Mouse (Mus musculus) spleen, embryonic (tissue): ENCODE results near the gene Dpep1.
"Not testable (repeated sequence)": the region's sequence is repeated elsewhere in the genome, so short reads cannot be mapped to it uniquely, and the experiment has no call there.

Experiments used
- CTCF ChIA-PET: fragments of 350-600 bp; sonication (Branson Sonifier 250); formaldehyde crosslinking; loops from one replicate; lab custom pipeline; 2022; lab: Charles Lee

The Dpep1 gene

GRCm38 (mm10) chr8:123211876-123212275 lies 25.8 kb downstream of the Dpep1 start:
- CTCF ChIA-PET, result interaction anchor here (1.5 kb wide), 1 partner anchor 12 kb away, joined by 4 read pairs; the partner anchor contains the start of gene Cdk10

- CTCF ChIA-PET, result interaction anchor here (1.5 kb wide), 1 partner anchor 12 kb away, joined by 4 read pairs; the partner anchor contains the start of gene Cdk10
Observed at GRCm38 (mm10) chr8:123212321-123213117, 26.5 kb downstream of the Dpep1 start, which contains the start of the genes Chmp1a and Spata33. Chmp1a (minus strand) TSS chr8:123212763. Spata33 (plus strand) TSS chr8:123212832.

GRCm38 (mm10) chr8:123213118-123213772 lies 27.2 kb downstream of the Dpep1 start:
- CTCF ChIA-PET, result interaction anchor here (1.5 kb wide), 1 partner anchor 11 kb away, joined by 4 read pairs; the partner anchor contains the start of gene Cdk10

GRCm38 (mm10) chr8:123215430-123215829 lies 29.4 kb downstream of the Dpep1 start:
- CTCF ChIA-PET, result no interaction called here

GRCm38 (mm10) chr8:123220917-123221316 lies 34.9 kb downstream of the Dpep1 start:
- CTCF ChIA-PET, result interaction anchor here (0.7 kb wide), 2 partner anchors 26 to 206 kb away, joined by 4 to 6 read pairs; no protein-coding TSS in a partner anchor

- CTCF ChIA-PET, result interaction anchor here (1.2 to 1.5 kb wide), 2 partner anchors 10 to 12 kb away, joined by 3 to 4 read pairs; partner anchors contain the start of genes Chmp1a and Spata33
Observed at GRCm38 (mm10) chr8:123224278-123225266, 38.5 kb downstream of the Dpep1 start, which contains the start of gene Cdk10. Cdk10 (plus strand) TSS chr8:123224842.

- CTCF ChIA-PET, result no interaction called here
Observed at GRCm38 (mm10) chr8:123228416-123228815, 42.4 kb downstream of the Dpep1 start.

GRCm38 (mm10) chr8:123230326-123230725 lies 44.3 kb downstream of the Dpep1 start:
- CTCF ChIA-PET, result not testable (repeated sequence)

- CTCF ChIA-PET, result no interaction called here
Observed at GRCm38 (mm10) chr8:123231742-123232141, 45.7 kb downstream of the Dpep1 start.

- CTCF ChIA-PET, result no interaction called here
Observed at GRCm38 (mm10) chr8:123232553-123232952, 46.5 kb downstream of the Dpep1 start.

- CTCF ChIA-PET, result no interaction called here
Observed at GRCm38 (mm10) chr8:123233300-123233699, 47.3 kb downstream of the Dpep1 start.

- CTCF ChIA-PET, result no interaction called here
Observed at GRCm38 (mm10) chr8:123233760-123234159, 47.7 kb downstream of the Dpep1 start.

GRCm38 (mm10) chr8:123234918-123235519 lies 49.0 kb downstream of the Dpep1 start:
- CTCF ChIA-PET, result no interaction called here

GRCm38 (mm10) chr8:123235520-123236497 lies 49.8 kb downstream of the Dpep1 start, which contains the start of gene Spata2l:
Spata2l (minus strand) TSS chr8:123236233.
- CTCF ChIA-PET, result no interaction called here

- CTCF ChIA-PET, result no interaction called here
Observed at GRCm38 (mm10) chr8:123239398-123239797, 53.4 kb downstream of the Dpep1 start.

GRCm38 (mm10) chr8:123242107-123242923 lies 56.3 kb downstream of the Dpep1 start:
- CTCF ChIA-PET, result no interaction called here

GRCm38 (mm10) chr8:123243053-123243452 lies 57.0 kb downstream of the Dpep1 start:
- CTCF ChIA-PET, result no interaction called here

- CTCF ChIA-PET, result no interaction called here
Observed at GRCm38 (mm10) chr8:123244382-123244781, 58.3 kb downstream of the Dpep1 start.
